8 mouse cellular contexts compared by ENCODE assay signal in the genomic region with DNA sequence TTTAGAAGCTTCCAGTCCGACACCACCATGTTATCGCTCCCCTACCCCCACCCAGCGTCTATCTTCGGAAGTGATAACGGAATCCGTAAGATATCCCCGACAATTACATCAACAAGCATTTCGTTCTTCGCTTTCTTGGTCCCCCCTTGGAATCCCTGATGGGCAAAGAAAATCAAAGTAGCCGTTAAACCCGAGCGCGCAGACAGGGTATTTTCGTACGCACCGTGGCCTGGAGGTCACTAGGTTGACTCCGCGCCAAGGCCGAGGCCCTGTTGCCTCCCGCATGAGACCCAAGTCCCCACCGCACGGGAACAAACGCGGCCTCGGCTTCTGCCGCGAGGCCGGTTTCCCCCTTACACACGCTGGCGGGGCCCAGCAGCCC. TPM values are rescaled to one million over a fixed set of nuclear protein-coding genes. Genes with fewer than 3 reads are reported as not detected.
DNase-seq lines count a peak whose midpoint lies in the region; ATAC-seq lines count a peak whose summit lies in the region.

No protein-coding gene starts in this region.

- WGBS in heart, embryonic 13.5 days, result under 1% methylated on average over 29 of the region's 30 CpGs
- WGBS in hindbrain, embryonic 14.5 days, result under 1% methylated on average over 30 of the region's 30 CpGs

- H3K4me2 ChIP-seq in heart, embryonic 13.5 days, result peak overlapping the region; percentile 79
- H3K4me2 ChIP-seq in hindbrain, embryonic 14.5 days (replicated peaks), result peak overlapping the region; percentile 70

- H3K4me3 ChIP-seq in heart, embryonic 13.5 days, result peak overlapping the region; percentile 99
- H3K4me3 ChIP-seq in hindbrain, embryonic 14.5 days (replicated peaks; ENCODE audit: low read length), result peak overlapping the region; percentile 88

- H3K4me1 ChIP-seq in heart, embryonic 13.5 days, result peaks cover 49% of the 10 kb centered on the region
- H3K4me1 ChIP-seq in hindbrain, embryonic 14.5 days (replicated peaks; ENCODE audit: control insufficient read depth, insufficient read depth, low read length), result peaks cover 37% of the 10 kb centered on the region

- peak overlapping the region; percentile 99 for H3K27ac ChIP-seq in heart, embryonic 13.5 days (replicated peaks)
- peak overlapping the region; percentile 95 for H3K27ac ChIP-seq in hindbrain, embryonic 14.5 days

- no peaks in the 10 kb centered on the region for H3K27me3 ChIP-seq in heart, embryonic 13.5 days (replicated peaks)
- no peaks in the 10 kb centered on the region for H3K27me3 ChIP-seq in hindbrain, embryonic 14.5 days (ENCODE audit: control insufficient read depth, insufficient read depth, low read length)

- no peaks in the 10 kb centered on the region for H3K9me3 ChIP-seq in heart, embryonic 13.5 days
- no peaks in the 10 kb centered on the region for H3K9me3 ChIP-seq in hindbrain, embryonic 14.5 days (ENCODE audit: control insufficient read depth, low read length)

- no peak for DNase-seq in heart, postnatal 4 days
- peak; percentile 69 for DNase-seq in CD4-positive, CD25-positive, alpha-beta regulatory T cell, adult 2 months (ENCODE audit: low read depth, low spot score)
- peak; percentile 33 for DNase-seq in c-Kit-positive CD71-positive TER-119-negative erythroid progenitor cells, embryonic 14.5 days (ENCODE audit: low read depth)
- peak; percentile 51 for DNase-seq in hindbrain, embryonic 14.5 days (ENCODE audit: low spot score)
- no peak for DNase-seq in right cerebral cortex, postnatal 4 days
- no peak for DNase-seq in adrenal gland, adult 18-20 months (ENCODE audit: low spot score in 2 of 2)

- ATAC-seq in heart, embryonic 13.5 days (ENCODE audit: extremely low read depth, insufficient number of reproducible peaks, low FRiP score, low TSS enrichment), result peak; percentile 12; the same call in 1 of the 2 replicates
- no peak; the same call in 1 of the 2 replicates for ATAC-seq in hindbrain, embryonic 14.5 days (ENCODE audit: low FRiP score)
- peak; percentile 12 for ATAC-seq in megakaryocyte progenitor cell, adult 5-6 weeks (replicated peaks; ENCODE audit: poor library complexity)

- peak overlapping the region; percentile 100 for H3K9ac ChIP-seq in heart, embryonic 13.5 days
- peak overlapping the region; percentile 95 for H3K9ac ChIP-seq in hindbrain, embryonic 14.5 days

- peaks cover 14% of the 10 kb centered on the region for H3K36me3 ChIP-seq in heart, embryonic 13.5 days
- peaks cover 4% of the 10 kb centered on the region; the same call in 1 of the 2 replicates for H3K36me3 ChIP-seq in hindbrain, embryonic 14.5 days (replicated peaks; ENCODE audit: control insufficient read depth, insufficient read depth)

RNA-seq across cellular contexts. Expression of gene Hnrnpc, which starts 0.4 kb away (rescaled TPM):
- 340 and 392 TPM in 2 replicates for polyA plus RNA-seq in heart, embryonic 13.5 days (2015; fragmentation: Nextera tagmentation; extraction: Ambion mirVana)
- 100 to 1,000 TPM; 183 to 190 TPM for total RNA-seq in heart, postnatal 4 days (2021)
- polyA plus RNA-seq in hindbrain, embryonic 14.5 days (2014; fragmentation: Nextera tagmentation; extraction: Ambion mirVana), result 447 and 451 TPM in 2 replicates
- total RNA-seq in megakaryocyte progenitor cell, adult 5-6 weeks (2015), result 353 and 414 TPM in 2 replicates
- total RNA-seq in megakaryocyte progenitor cell, adult 5-6 weeks (2017), result 560 and 665 TPM in 2 replicates
- total RNA-seq in adrenal gland, adult 18-20 months (2021), result 100 to 1,000 TPM; 285 to 298 TPM

RNA-seq across cellular contexts. Expression of gene Rpgrip1, which starts 7.0 kb away (rescaled TPM):
- 37.7 and 38.8 TPM in 2 replicates for polyA plus RNA-seq in heart, embryonic 13.5 days (2015; fragmentation: Nextera tagmentation; extraction: Ambion mirVana)
- under 1 TPM; 0.55 to 0.59 TPM for total RNA-seq in heart, postnatal 4 days (2021)
- 31.1 and 41.6 TPM in 2 replicates for polyA plus RNA-seq in hindbrain, embryonic 14.5 days (2014; fragmentation: Nextera tagmentation; extraction: Ambion mirVana)
- total RNA-seq in megakaryocyte progenitor cell, adult 5-6 weeks (2015), result 5.2 and 7.9 TPM in 2 replicates
- total RNA-seq in megakaryocyte progenitor cell, adult 5-6 weeks (2017), result 3.3 and 7.1 TPM in 2 replicates
- 1 to 10 TPM in 1 of 2 experiments, under 1 TPM in 1; 0.35 to 1.3 TPM for total RNA-seq in adrenal gland, adult 18-20 months (2021)

Comparison
In these comparisons a context has a peak if more than half of its experiments do, and no peak if none do; other contexts are left out.
1. DNase-seq: peak in CD4-positive, CD25-positive, alpha-beta regulatory T cell, adult 2 months (single experiment), c-Kit-positive CD71-positive TER-119-negative erythroid progenitor cells, embryonic 14.5 days (single experiment) and hindbrain, embryonic 14.5 days (single experiment); none in heart, postnatal 4 days (single experiment), right cerebral cortex, postnatal 4 days (single experiment) and adrenal gland, adult 18-20 months (0 of 2).